Mouse (Mus musculus): ENCODE data around the gene Akap8l. TPM values are rescaled to one million over a fixed set of nuclear protein-coding genes. Genes with fewer than 3 reads are reported as not detected.

The Akap8l gene
- polyA plus RNA-seq, 1 experiment from 2014 or later, result 140 TPM

DNA sequence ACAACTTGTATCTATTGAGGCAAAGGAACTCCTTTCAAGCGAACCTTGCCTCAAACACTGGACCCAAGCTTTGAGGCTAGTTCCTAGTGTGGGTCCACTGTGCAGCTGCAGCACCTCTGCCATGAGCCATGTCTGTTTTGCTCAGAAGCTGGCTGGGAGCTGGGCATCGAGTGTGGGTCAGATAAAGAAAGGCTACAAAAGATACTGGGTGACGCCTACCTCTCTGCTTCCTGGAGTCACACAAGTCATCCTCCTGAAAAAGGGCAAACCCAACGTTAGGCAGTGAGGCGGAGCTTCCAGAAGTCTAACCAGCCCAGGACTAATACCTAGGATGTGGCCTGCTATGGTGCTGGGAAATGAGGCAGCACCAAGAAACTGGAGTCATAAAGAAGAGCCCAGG lies 36.5 kb downstream of the Akap8l start:
- Histone ChIP-seq H3K4me3 (no peak overlapping the region), H3K27me3 (no peaks in the 10 kb centered on the region), H3K9ac (replicated peaks) (no peak overlapping the region), H3K36me3 (peaks cover 91% of the 10 kb centered on the region), H3K4me2 (replicated peaks) (no peak overlapping the region), H3K4me1 (peaks cover 10% of the 10 kb centered on the region), H3K27ac (replicated peaks) (no peak overlapping the region), H3K9me3 (no peaks in the 10 kb centered on the region)
- 82% methylated on average over 5 of the region's 5 CpGs for WGBS
- no peak for ATAC-seq (replicated peaks)

DNA sequence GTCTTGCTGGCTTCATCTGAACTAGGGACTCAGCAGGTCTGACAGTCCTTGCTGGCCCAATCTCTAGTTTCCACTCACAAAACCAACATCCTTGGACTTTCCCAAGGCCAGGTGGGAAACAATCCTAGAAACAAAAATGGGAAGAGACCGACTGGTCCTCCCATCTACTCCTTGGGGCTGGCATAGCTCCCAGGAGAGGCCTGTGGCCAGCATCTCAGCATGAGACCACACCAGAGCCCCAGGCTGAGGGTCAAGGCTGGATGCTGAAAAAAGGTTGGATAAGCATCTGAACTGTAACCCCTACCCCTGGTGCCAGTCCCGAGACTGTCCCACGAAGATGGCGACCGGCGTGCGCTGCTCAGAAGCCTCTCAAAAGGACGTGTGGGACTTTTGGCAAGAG lies 37.6 kb downstream of the Akap8l start:
- Histone ChIP-seq H3K27ac (replicated peaks) (no peak overlapping the region), H3K4me1 (no peaks in the 10 kb centered on the region), H3K4me3 (no peak overlapping the region), H3K36me3 (peaks cover 99% of the 10 kb centered on the region), H3K9me3 (no peaks in the 10 kb centered on the region), H3K9ac (replicated peaks) (no peak overlapping the region), H3K27me3 (no peaks in the 10 kb centered on the region), H3K4me2 (replicated peaks) (no peak overlapping the region)
- WGBS, result 93% methylated on average over 8 of the region's 8 CpGs
- ATAC-seq (replicated peaks), result no peak

DNA sequence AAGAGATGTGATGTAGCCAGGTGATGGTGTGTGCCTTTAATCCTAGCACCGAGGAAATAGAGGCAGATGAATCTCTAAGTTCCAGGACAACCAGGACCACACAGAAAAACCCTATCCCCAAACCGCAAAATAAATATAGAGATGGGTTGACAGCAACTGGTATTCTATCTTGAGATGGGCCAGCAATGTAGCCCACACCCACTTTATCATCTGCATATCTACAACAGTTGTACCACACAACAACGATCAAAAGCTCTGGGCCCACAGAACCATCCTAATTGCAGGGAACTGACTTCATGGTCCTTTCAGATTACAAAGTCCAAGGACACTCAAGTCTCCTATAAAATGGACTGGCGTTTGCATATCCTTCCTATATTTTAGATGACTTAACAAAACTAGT lies 42.4 kb downstream of the Akap8l start:
- Histone ChIP-seq H3K36me3 (peaks cover 94% of the 10 kb centered on the region), H3K4me3 (no peak overlapping the region), H3K27me3 (no peaks in the 10 kb centered on the region), H3K4me1 (no peaks in the 10 kb centered on the region), H3K9me3 (no peaks in the 10 kb centered on the region), H3K4me2 (replicated peaks) (no peak overlapping the region), H3K9ac (replicated peaks) (no peak overlapping the region), H3K27ac (replicated peaks) (no peak overlapping the region)
- WGBS, result 94% methylated on average over 4 of the region's 4 CpGs
- ATAC-seq (replicated peaks), result no peak

DNA sequence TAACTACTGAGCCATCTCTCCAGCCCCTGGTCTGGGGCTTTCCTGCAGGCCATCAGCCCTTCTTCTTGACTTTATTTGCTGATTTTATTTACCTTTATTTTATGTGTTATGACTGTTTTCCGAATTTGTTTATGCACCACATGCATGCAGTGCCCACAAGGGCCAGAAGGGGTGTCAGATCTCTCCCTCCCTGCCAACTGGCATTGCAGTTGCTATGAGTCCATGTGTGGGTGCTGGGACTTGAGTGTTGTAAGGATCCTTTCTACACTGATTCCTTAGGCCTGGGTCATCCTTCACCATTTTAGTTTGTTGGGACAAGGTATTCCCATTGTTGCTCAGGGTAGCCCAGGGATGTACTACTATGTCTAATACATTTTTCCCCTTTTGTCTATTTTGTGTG lies 52.3 kb downstream of the Akap8l start:
- no peaks in the 10 kb centered on the region for H3K4me1 ChIP-seq
- no peak for ATAC-seq (replicated peaks)
- H3K27ac ChIP-seq (replicated peaks), result no peak overlapping the region
- H3K9ac ChIP-seq (replicated peaks), result no peak overlapping the region
- H3K27me3 ChIP-seq, result no peaks in the 10 kb centered on the region
- no peak overlapping the region for H3K4me3 ChIP-seq
- no peak overlapping the region for H3K4me2 ChIP-seq (replicated peaks)
- 80% methylated on average over 1 of the region's 1 CpGs for WGBS
- H3K9me3 ChIP-seq, result no peaks in the 10 kb centered on the region
- no peaks in the 10 kb centered on the region for H3K36me3 ChIP-seq

DNA sequence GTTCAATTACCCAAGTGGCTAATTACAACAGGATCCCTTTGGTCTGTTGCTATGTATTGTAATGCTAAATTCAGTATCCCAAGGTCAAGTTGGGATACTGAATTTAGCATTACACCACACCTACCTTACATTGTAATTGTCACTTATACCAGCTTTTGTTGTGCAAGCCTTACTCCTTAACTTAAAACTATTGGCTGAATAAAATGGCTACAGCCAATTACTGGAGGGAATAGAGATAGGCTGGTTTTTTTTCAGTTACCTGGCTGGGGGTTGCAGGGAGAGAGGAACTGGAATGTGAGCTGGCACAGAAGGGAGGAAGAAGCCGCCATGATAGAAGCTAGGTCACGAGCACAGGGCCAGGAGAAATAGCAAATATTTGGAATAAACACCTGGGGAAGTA lies 54.5 kb downstream of the Akap8l start:
- H3K9ac ChIP-seq (replicated peaks), result no peak overlapping the region
- H3K27me3 ChIP-seq, result no peaks in the 10 kb centered on the region
- H3K9me3 ChIP-seq, result no peaks in the 10 kb centered on the region
- H3K4me1 ChIP-seq, result no peaks in the 10 kb centered on the region
- no peak overlapping the region for H3K4me3 ChIP-seq
- H3K27ac ChIP-seq (replicated peaks), result no peak overlapping the region
- H3K36me3 ChIP-seq, result no peaks in the 10 kb centered on the region
- 96% methylated on average over 2 of the region's 2 CpGs for WGBS
- no peak for ATAC-seq (replicated peaks)
- no peak overlapping the region for H3K4me2 ChIP-seq (replicated peaks)

- H3K4me2 ChIP-seq (replicated peaks), result no peak overlapping the region
- no peak for ATAC-seq (replicated peaks)
- no peaks in the 10 kb centered on the region for H3K27me3 ChIP-seq
- no peaks in the 10 kb centered on the region for H3K4me1 ChIP-seq
- 88% methylated on average over 4 of the region's 4 CpGs for WGBS
- H3K9me3 ChIP-seq, result no peaks in the 10 kb centered on the region
- H3K36me3 ChIP-seq, result no peaks in the 10 kb centered on the region
- no peak overlapping the region for H3K27ac ChIP-seq (replicated peaks)
- H3K9ac ChIP-seq (replicated peaks), result no peak overlapping the region
- no peak overlapping the region for H3K4me3 ChIP-seq
Observed at GRCm38 (mm10) chr17:32295160-32295559, 55.2 kb downstream of the Akap8l start.

GRCm38 (mm10) chr17:32285138-32285670 lies 65.2 kb downstream of the Akap8l start:
- peak overlapping the region; percentile 83 for H3K4me3 ChIP-seq
- peak overlapping the region; percentile 92 for H3K9ac ChIP-seq (replicated peaks)
- 49% methylated on average over 6 of the region's 6 CpGs for WGBS
- no peak for ATAC-seq (replicated peaks)
- no peaks in the 10 kb centered on the region for H3K27me3 ChIP-seq
- peak overlapping the region; percentile 74 for H3K4me2 ChIP-seq (replicated peaks)
- H3K9me3 ChIP-seq, result no peaks in the 10 kb centered on the region
- H3K27ac ChIP-seq (replicated peaks), result peak overlapping the region; percentile 100
- no peaks in the 10 kb centered on the region; the same call in 1 of the 2 replicates for H3K36me3 ChIP-seq
- H3K4me1 ChIP-seq, result peaks cover 39% of the 10 kb centered on the region

GRCm38 (mm10) chr17:32284262-32285137 lies 65.9 kb downstream of the Akap8l start, which contains the start of gene Brd4:
Gene Brd4 (minus strand): TSS chr17:32284722.
- Histone ChIP-seq H3K9me3 (no peaks in the 10 kb centered on the region), H3K4me1 (peaks cover 39% of the 10 kb centered on the region), H3K36me3 (no peaks in the 10 kb centered on the region), H3K4me2 (replicated peaks) (peak within 1 kb of the TSS; percentile 74), H3K27me3 (no peaks in the 10 kb centered on the region), H3K4me3 (peak within 1 kb of the TSS; percentile 83), H3K27ac (replicated peaks) (peak within 1 kb of the TSS; percentile 100), H3K9ac (replicated peaks) (peak within 1 kb of the TSS; percentile 92)
- under 1% methylated on average over 100 of the region's 100 CpGs for WGBS
- peak; percentile 94 for ATAC-seq (replicated peaks)

- peak overlapping the region; percentile 100 for H3K27ac ChIP-seq (replicated peaks)
- H3K4me3 ChIP-seq, result peak overlapping the region; percentile 83
- no peaks in the 10 kb centered on the region for H3K27me3 ChIP-seq
- peak overlapping the region; percentile 92 for H3K9ac ChIP-seq (replicated peaks)
- no peaks in the 10 kb centered on the region for H3K36me3 ChIP-seq
- H3K9me3 ChIP-seq, result no peaks in the 10 kb centered on the region
- peaks cover 42% of the 10 kb centered on the region for H3K4me1 ChIP-seq
- 0% methylated on average over 29 of the region's 41 CpGs for WGBS
- H3K4me2 ChIP-seq (replicated peaks), result peak overlapping the region; percentile 74
- ATAC-seq (replicated peaks), result peak; percentile 70
Observed at GRCm38 (mm10) chr17:32283771-32284221, 66.6 kb downstream of the Akap8l start.

GRCm38 (mm10) chr17:32283341-32283740 lies 67.1 kb downstream of the Akap8l start:
- no peaks in the 10 kb centered on the region for H3K27me3 ChIP-seq
- peak overlapping the region; percentile 74 for H3K4me2 ChIP-seq (replicated peaks)
- H3K36me3 ChIP-seq, result no peaks in the 10 kb centered on the region
- WGBS, result 7% methylated on average over 7 of the region's 7 CpGs
- H3K9me3 ChIP-seq, result no peaks in the 10 kb centered on the region
- no peak for ATAC-seq (replicated peaks)
- peak overlapping the region; percentile 92 for H3K9ac ChIP-seq (replicated peaks)
- peaks cover 42% of the 10 kb centered on the region for H3K4me1 ChIP-seq
- peak overlapping the region; percentile 100 for H3K27ac ChIP-seq (replicated peaks)
- H3K4me3 ChIP-seq, result peak overlapping the region; percentile 83

DNA sequence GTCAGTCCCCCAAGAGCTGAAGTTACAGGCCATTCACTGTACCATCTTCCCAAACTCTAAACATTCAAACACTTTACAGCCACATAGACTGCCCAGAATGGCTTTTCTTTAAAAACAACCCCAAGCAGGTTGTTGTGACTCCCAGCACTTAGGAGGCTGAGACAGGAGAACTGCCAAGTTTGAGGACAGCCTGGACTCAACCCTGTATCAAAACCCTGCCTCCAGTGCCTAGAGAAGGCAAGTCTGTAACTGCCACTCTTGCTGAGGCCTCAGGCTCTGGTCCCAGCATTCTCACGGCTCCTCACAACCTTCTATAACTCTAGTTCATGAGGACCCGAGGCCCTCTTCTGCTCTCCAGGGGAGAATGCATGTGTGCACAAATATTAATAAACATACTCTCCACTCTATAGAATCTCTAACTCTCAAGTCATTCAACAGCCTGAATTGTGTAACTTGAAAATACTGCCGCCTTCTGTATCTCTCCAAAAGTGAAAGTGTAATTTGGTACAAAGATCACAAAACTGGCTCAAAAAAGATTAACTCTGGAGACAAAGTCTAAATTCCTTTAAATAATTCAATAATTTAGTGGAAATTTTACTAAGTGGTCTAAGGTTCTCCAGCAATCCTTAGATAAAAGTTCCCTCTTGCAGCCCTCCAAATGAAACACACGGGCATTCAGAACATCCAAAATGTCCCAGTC lies 68.6 kb downstream of the Akap8l start:
- Histone ChIP-seq H3K27me3 (no peaks in the 10 kb centered on the region), H3K27ac (replicated peaks) (no peak overlapping the region), H3K36me3 (no peaks in the 10 kb centered on the region), H3K4me1 (peaks cover 36% of the 10 kb centered on the region), H3K9me3 (no peaks in the 10 kb centered on the region), H3K4me3 (no peak overlapping the region), H3K4me2 (replicated peaks) (no peak overlapping the region; the same call in 1 of the 2 replicates), H3K9ac (replicated peaks) (no peak overlapping the region)
- WGBS, result 81% methylated on average over 4 of the region's 4 CpGs
- no peak for ATAC-seq (replicated peaks)

DNA sequence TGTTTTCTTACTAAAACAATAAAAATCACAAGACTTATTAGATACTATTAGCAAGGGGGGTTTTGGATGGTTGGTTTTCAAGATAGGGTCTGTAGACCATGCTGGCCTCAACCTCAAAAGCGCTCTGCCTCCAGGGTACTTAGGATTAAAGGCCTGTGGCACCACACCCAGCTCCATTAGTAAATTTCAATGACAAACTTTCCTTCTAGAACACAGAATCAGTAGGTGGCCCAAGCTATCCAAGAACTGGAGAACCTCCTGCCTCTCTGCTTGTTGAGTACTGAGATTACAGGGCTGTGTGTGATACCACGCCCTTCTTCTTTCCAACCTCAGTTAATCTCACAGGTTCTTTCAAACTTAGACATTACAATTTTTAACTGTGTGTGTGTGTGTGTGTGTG lies 69.3 kb downstream of the Akap8l start:
- ATAC-seq (replicated peaks), result no peak
- Histone ChIP-seq H3K4me3 (no peak overlapping the region), H3K36me3 (no peaks in the 10 kb centered on the region), H3K4me1 (peaks cover 35% of the 10 kb centered on the region), H3K4me2 (replicated peaks) (no peak overlapping the region), H3K27ac (replicated peaks) (no peak overlapping the region), H3K27me3 (no peaks in the 10 kb centered on the region), H3K9ac (replicated peaks) (no peak overlapping the region), H3K9me3 (no peaks in the 10 kb centered on the region)
- 94% methylated on average over 2 of the region's 2 CpGs for WGBS

Data from forebrain, embryonic 15.5 days (tissue).